Mouse (Mus musculus): ENCODE results near the gene Mmachc. TPM values are rescaled to one million over a fixed set of nuclear protein-coding genes. Genes with fewer than 3 reads are reported as not detected.
"Not testable (repeated sequence)": the region's sequence is repeated elsewhere in the genome, so short reads cannot be mapped to it uniquely, and the experiment has no call there.

Gene Mmachc
- polyA plus RNA-seq, 2 experiments: 7.6 to 18.1 TPM

DNA sequence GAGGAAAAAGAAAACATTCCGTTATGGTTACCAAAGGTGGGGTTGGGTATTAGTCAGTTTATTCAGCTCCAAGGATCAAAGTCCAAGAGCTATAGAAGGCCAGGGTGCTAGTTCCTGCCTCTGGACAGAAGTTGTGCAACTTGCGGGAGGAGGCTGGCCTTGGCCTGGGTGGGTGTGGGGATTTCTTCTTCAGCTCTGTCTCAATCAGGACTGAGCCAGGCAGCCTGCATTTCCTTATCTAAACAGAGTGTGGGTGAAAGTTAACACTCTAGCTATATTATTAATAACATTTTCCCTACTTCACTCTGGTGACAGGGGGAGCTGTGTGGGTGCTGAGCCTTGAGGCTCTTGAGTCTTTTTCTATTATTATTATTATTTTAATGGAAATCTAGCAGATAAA is 35.4 kb downstream of the Mmachc start:
- no peaks in the 10 kb centered on the region for H3K4me1 ChIP-seq (ENCODE audit: control insufficient read depth, insufficient read depth, low read length)
- no peak overlapping the region for H3K4me2 ChIP-seq (replicated peaks; ENCODE audit: low read depth, low read length, severe bottlenecking)
- no peak overlapping the region for H3K9ac ChIP-seq (ENCODE audit: low read depth, low read length, severe bottlenecking)
- H3K4me3 ChIP-seq (replicated peaks; ENCODE audit: low read length): no peak overlapping the region
- no peaks in the 10 kb centered on the region for H3K9me3 ChIP-seq (ENCODE audit: control insufficient read depth, low read length)
- no peaks in the 10 kb centered on the region for H3K27me3 ChIP-seq (ENCODE audit: control insufficient read depth, insufficient read depth, low read length)
- TF ChIP-seq POLR2A (IDR thresholded peaks at IDR 0.05; ENCODE audit: borderline replicate concordance, extremely low read depth, insufficient read depth, insufficient read length): no peak
- 70% methylated on average over 2 of the region's 2 CpGs for WGBS
- no peaks in the 10 kb centered on the region for H3K36me3 ChIP-seq (ENCODE audit: control insufficient read depth, insufficient read depth, low read length)
- DNase-seq (ENCODE audit: low spot score): no peak
- no peak overlapping the region for H3K27ac ChIP-seq (replicated peaks; ENCODE audit: low read depth, low read length)
- no peak for ATAC-seq (ENCODE audit: low FRiP score, low read depth)

- ATAC-seq (ENCODE audit: low FRiP score, low read depth) (no peak), DNase-seq (ENCODE audit: low spot score) (no peak)
- no peak for TF ChIP-seq POLR2A (IDR thresholded peaks at IDR 0.05; ENCODE audit: borderline replicate concordance, extremely low read depth, insufficient read depth, insufficient read length)
- Histone ChIP-seq H3K4me1 (ENCODE audit: control insufficient read depth, insufficient read depth, low read length) (no peaks in the 10 kb centered on the region), H3K4me3 (replicated peaks; ENCODE audit: low read length) (no peak overlapping the region), H3K9ac (ENCODE audit: low read depth, low read length, severe bottlenecking) (no peak overlapping the region), H3K27ac (replicated peaks; ENCODE audit: low read depth, low read length) (no peak overlapping the region), H3K36me3 (ENCODE audit: control insufficient read depth, insufficient read depth, low read length) (no peaks in the 10 kb centered on the region), H3K27me3 (ENCODE audit: control insufficient read depth, insufficient read depth, low read length) (no peaks in the 10 kb centered on the region), H3K9me3 (ENCODE audit: control insufficient read depth, low read length) (no peaks in the 10 kb centered on the region), H3K4me2 (replicated peaks; ENCODE audit: low read depth, low read length, severe bottlenecking) (no peak overlapping the region)
- 71% methylated on average over 2 of the region's 2 CpGs for WGBS
Measured at GRCm38 (mm10) chr4:116669291-116669690, 38.9 kb downstream of the Mmachc start.

DNA sequence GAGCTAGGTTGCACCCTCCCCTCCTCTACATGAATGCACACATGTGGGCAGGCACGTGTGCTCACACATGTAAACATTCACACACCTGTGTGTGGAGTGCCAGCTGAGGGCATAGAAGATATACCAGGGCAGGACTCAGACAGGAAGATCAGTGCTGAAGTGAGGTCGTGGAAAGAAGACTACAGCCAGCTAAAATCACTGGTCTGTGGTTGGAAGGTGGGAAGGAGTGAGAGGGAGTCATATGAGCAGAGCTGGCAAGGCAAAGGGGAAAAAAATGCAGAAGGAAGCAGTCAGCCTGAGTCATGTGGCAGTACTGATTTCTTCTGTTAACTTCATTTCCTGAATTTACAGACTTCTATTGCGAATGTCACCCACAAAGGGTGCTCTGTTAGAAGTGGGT is 40.1 kb downstream of the Mmachc start:
- no peak for TF ChIP-seq POLR2A (IDR thresholded peaks at IDR 0.05; ENCODE audit: borderline replicate concordance, extremely low read depth, insufficient read depth, insufficient read length)
- 49% methylated on average over 3 of the region's 3 CpGs for WGBS
- peak; percentile 13 for DNase-seq (ENCODE audit: low spot score)

DNA sequence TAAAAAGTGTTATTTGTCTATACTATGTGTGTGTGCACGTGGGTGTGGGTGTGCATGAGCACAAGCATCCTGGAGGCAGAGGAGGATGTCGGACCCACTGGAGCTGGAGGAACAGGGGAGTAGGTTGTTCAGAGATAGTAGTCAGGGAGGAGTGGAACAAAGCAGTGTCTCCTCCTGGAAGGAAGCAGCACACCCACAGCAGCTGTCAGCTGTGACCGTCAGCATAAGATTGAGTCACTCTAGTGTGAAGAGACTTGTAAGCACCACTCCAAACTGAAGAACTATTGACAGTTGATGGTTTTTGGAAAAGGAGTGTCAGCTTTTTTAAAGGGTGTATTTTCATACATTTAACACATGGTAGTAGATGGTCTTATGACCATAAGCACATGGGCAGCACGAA is 41.6 kb downstream of the Mmachc start:
- TF ChIP-seq POLR2A (IDR thresholded peaks at IDR 0.05; ENCODE audit: borderline replicate concordance, extremely low read depth, insufficient read depth, insufficient read length): no peak
- DNase-seq (ENCODE audit: low spot score) (no peak), ATAC-seq (ENCODE audit: low FRiP score, low read depth) (no peak)
- no peak overlapping the region for H3K4me3 ChIP-seq (replicated peaks; ENCODE audit: low read length)
- WGBS: 68% methylated on average over 4 of the region's 4 CpGs
- no peak overlapping the region for H3K27ac ChIP-seq (replicated peaks; ENCODE audit: low read depth, low read length)
- no peaks in the 10 kb centered on the region for H3K4me1 ChIP-seq (ENCODE audit: control insufficient read depth, insufficient read depth, low read length)
- no peaks in the 10 kb centered on the region for H3K9me3 ChIP-seq (ENCODE audit: control insufficient read depth, low read length)
- H3K4me2 ChIP-seq (replicated peaks; ENCODE audit: low read depth, low read length, severe bottlenecking): no peak overlapping the region
- H3K9ac ChIP-seq (ENCODE audit: low read depth, low read length, severe bottlenecking): no peak overlapping the region
- no peaks in the 10 kb centered on the region for H3K27me3 ChIP-seq (ENCODE audit: control insufficient read depth, insufficient read depth, low read length)
- no peaks in the 10 kb centered on the region for H3K36me3 ChIP-seq (ENCODE audit: control insufficient read depth, insufficient read depth, low read length)

More for the DNA sequence above, 40.1 kb downstream of the Mmachc start:
- no peak for ATAC-seq (ENCODE audit: low FRiP score, low read depth)
- Histone ChIP-seq H3K4me1 (ENCODE audit: control insufficient read depth, insufficient read depth, low read length) (no peaks in the 10 kb centered on the region), H3K27me3 (ENCODE audit: control insufficient read depth, insufficient read depth, low read length) (no peaks in the 10 kb centered on the region), H3K36me3 (ENCODE audit: control insufficient read depth, insufficient read depth, low read length) (no peaks in the 10 kb centered on the region), H3K4me2 (replicated peaks; ENCODE audit: low read depth, low read length, severe bottlenecking) (no peak overlapping the region), H3K4me3 (replicated peaks; ENCODE audit: low read length) (no peak overlapping the region), H3K27ac (replicated peaks; ENCODE audit: low read depth, low read length) (no peak overlapping the region), H3K9me3 (ENCODE audit: control insufficient read depth, low read length) (no peaks in the 10 kb centered on the region), H3K9ac (ENCODE audit: low read depth, low read length, severe bottlenecking) (no peak overlapping the region)

GRCm38 (mm10) chr4:116661998-116662397 is 46.2 kb downstream of the Mmachc start:
- DNase-seq (ENCODE audit: low spot score) (no peak), ATAC-seq (ENCODE audit: low FRiP score, low read depth) (no peak)
- Histone ChIP-seq H3K27ac (replicated peaks; ENCODE audit: low read depth, low read length) (no peak overlapping the region), H3K36me3 (ENCODE audit: control insufficient read depth, insufficient read depth, low read length) (no peaks in the 10 kb centered on the region), H3K4me1 (ENCODE audit: control insufficient read depth, insufficient read depth, low read length) (no peaks in the 10 kb centered on the region), H3K27me3 (ENCODE audit: control insufficient read depth, insufficient read depth, low read length) (no peaks in the 10 kb centered on the region), H3K4me3 (replicated peaks; ENCODE audit: low read length) (no peak overlapping the region), H3K9me3 (ENCODE audit: control insufficient read depth, low read length) (no peaks in the 10 kb centered on the region), H3K4me2 (replicated peaks; ENCODE audit: low read depth, low read length, severe bottlenecking) (no peak overlapping the region), H3K9ac (ENCODE audit: low read depth, low read length, severe bottlenecking) (no peak overlapping the region)
- no peak for TF ChIP-seq POLR2A (IDR thresholded peaks at IDR 0.05; ENCODE audit: borderline replicate concordance, extremely low read depth, insufficient read depth, insufficient read length)
- WGBS: 89% methylated on average over 1 of the region's 1 CpGs

DNA sequence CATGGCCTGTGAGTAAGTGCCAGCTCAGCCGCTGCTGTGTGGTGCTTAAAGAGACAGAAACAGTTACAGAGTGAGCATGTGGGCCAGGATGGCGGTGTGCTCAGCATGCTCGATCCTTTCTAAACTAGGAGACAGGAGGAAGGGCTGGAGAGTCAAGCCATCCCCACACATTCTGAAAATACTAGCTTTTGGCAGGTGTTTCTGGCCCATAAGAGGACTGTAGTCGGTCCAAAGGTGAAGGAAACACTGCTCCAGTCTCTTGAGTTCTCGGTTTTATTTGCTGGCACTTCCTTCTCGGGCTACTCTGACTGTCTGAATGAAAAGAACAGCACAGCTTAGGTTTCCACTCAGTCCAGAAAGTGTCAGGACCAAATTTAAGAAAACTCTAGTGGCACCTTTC is 47.4 kb downstream of the Mmachc start:
- ATAC-seq (ENCODE audit: low FRiP score, low read depth) (no peak), DNase-seq (ENCODE audit: low spot score) (no peak)
- H3K9ac ChIP-seq (ENCODE audit: low read depth, low read length, severe bottlenecking): no peak overlapping the region
- H3K4me1 ChIP-seq (ENCODE audit: control insufficient read depth, insufficient read depth, low read length): no peaks in the 10 kb centered on the region
- no peak overlapping the region for H3K4me2 ChIP-seq (replicated peaks; ENCODE audit: low read depth, low read length, severe bottlenecking)
- H3K27ac ChIP-seq (replicated peaks; ENCODE audit: low read depth, low read length): no peak overlapping the region
- H3K27me3 ChIP-seq (ENCODE audit: control insufficient read depth, insufficient read depth, low read length): no peaks in the 10 kb centered on the region
- H3K36me3 ChIP-seq (ENCODE audit: control insufficient read depth, insufficient read depth, low read length): no peaks in the 10 kb centered on the region
- 62% methylated on average over 6 of the region's 6 CpGs for WGBS
- no peak overlapping the region for H3K4me3 ChIP-seq (replicated peaks; ENCODE audit: low read length)
- TF ChIP-seq POLR2A (IDR thresholded peaks at IDR 0.05; ENCODE audit: borderline replicate concordance, extremely low read depth, insufficient read depth, insufficient read length): no peak
- H3K9me3 ChIP-seq (ENCODE audit: control insufficient read depth, low read length): no peaks in the 10 kb centered on the region

- H3K27me3 ChIP-seq (ENCODE audit: control insufficient read depth, insufficient read depth, low read length); H3K4me2 ChIP-seq (replicated peaks; ENCODE audit: low read depth, low read length, severe bottlenecking); H3K4me1 ChIP-seq (ENCODE audit: control insufficient read depth, insufficient read depth, low read length); H3K27ac ChIP-seq (replicated peaks; ENCODE audit: low read depth, low read length); DNase-seq (ENCODE audit: low spot score); H3K9ac ChIP-seq (ENCODE audit: low read depth, low read length, severe bottlenecking); ATAC-seq (ENCODE audit: low FRiP score, low read depth); H3K36me3 ChIP-seq (ENCODE audit: control insufficient read depth, insufficient read depth, low read length); H3K4me3 ChIP-seq (replicated peaks; ENCODE audit: low read length); H3K9me3 ChIP-seq (ENCODE audit: control insufficient read depth, low read length): not testable (repeated sequence)
- WGBS: 87% methylated on average over 6 of the region's 6 CpGs
Measured at GRCm38 (mm10) chr4:116659916-116660315, 48.3 kb downstream of the Mmachc start.
